Mouse (Mus musculus) limb, embryonic 15.5 days (tissue): ENCODE data around the gene Radil. TPM values are rescaled to one million over a fixed set of nuclear protein-coding genes. Genes with fewer than 3 reads are reported as not detected.
A peak's percentile ranks its signal among the peaks of the same experiment; 100 is the strongest.

Source experiments
- ATAC-seq: fragments of 200-750 bp; cut with Nextera tagmentation; 2 replicates; pipeline ENCODE4 v1.8.0; 2017; ENCODE audit warnings: low read depth, moderate TSS enrichment; ENCODE audit not compliant: insufficient number of reproducible peaks, low FRiP score, low TSS enrichment
- H3K27ac ChIP-seq: fragments of 300-500 bp; sonication (generic); 2 replicates; pipeline ENCODE4 v1.5.1; 2015; ENCODE audit warnings: moderate library complexity, mild to moderate bottlenecking, inconsistent platforms
- H3K27me3 ChIP-seq: fragments of 300-500 bp; sonication (generic); 2 replicates; pipeline ENCODE4 v1.6.1; 2015; ENCODE audit warnings: inconsistent platforms
- H3K36me3 ChIP-seq: fragments of 300-500 bp; sonication (generic); 2 replicates; pipeline ENCODE4 v1.6.1; 2015; ENCODE audit warnings: inconsistent platforms
- H3K4me1 ChIP-seq: fragments of 300-500 bp; sonication (generic); 2 replicates; pipeline ENCODE4 v1.6.1; 2015; ENCODE audit warnings: inconsistent platforms
- H3K4me2 ChIP-seq: fragments of 300-500 bp; sonication (generic); 2 replicates; pipeline ENCODE4 v1.6.1; 2015; ENCODE audit warnings: mild to moderate bottlenecking, inconsistent platforms
- H3K4me3 ChIP-seq: fragments of 300-500 bp; sonication (generic); 2 replicates; pipeline ENCODE4 v1.5.1; 2015; ENCODE audit warnings: mild to moderate bottlenecking, inconsistent platforms
- H3K9ac ChIP-seq: fragments of 300-500 bp; sonication (generic); 2 replicates; pipeline ENCODE4 v1.6.1; 2015; ENCODE audit warnings: inconsistent platforms
- H3K9me3 ChIP-seq: fragments of 300-500 bp; sonication (generic); 2 replicates; pipeline ENCODE4 v1.6.1; 2016; ENCODE audit warnings: inconsistent platforms
- WGBS: fragments of 180-500 bp; shearing (Covaris S2); methylation state at CpG from one replicate; pipeline ENCODE4 v1.1.7; 2015; 5-methylcytosine and 5-hydroxymethylcytosine counted together
- polyA plus RNA-seq: library from polyadenylated mRNA; unstranded; fragments of >200 nt; fragmentation: Nextera tagmentation; extraction: Ambion mirVana; gene quantifications from 2 replicates; pipeline ENCODE4 v1.2.1, GENCODE M21; 2015

Radil gene
- polyA plus RNA-seq, 1 experiment from 2014 or later = 8.3 TPM

DNA sequence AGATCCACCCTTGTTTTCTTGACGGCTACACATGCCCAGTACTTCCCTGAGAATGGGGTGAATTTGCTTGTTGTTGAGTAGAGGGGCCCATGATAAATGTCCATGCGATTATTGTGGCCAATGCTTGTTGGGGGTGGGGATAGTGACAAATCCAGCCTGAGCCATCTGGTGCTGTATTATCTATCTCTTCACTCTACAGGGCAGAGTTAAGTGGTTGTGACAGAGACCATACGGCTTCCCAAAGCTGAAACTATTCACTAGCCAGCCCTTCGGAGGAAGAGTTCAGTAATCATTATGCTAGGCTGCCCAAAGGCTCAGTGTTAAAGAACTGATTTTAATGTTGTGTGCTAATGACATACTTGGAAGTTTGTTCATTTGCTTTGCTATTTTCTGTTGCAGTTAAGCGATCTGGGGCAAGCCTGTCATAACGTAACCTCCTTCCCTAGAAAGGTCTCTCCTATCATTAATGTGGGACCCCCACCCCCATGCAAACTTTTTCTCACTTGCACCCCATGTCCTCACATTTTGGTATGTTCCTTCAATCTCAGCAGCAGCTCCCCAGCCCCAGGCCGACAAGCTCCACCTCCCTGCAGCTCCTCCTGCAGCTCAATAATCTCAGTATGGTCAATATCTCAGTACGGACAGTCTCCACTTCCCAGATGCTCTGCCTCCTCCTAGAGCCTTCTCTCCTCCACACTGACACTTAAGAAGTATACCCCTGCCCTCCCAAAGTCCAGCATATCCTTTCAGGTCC, 26.0 kb downstream of the Radil start:
- ATAC-seq = no peak
- Histone ChIP-seq H3K4me2 (no peak overlapping the region), H3K9me3 (no peaks in the 10 kb centered on the region), H3K36me3 (no peaks in the 10 kb centered on the region), H3K27me3 (peaks cover 13% of the 10 kb centered on the region), H3K4me3 (no peak overlapping the region), H3K9ac (no peak overlapping the region), H3K27ac (no peak overlapping the region), H3K4me1 (no peaks in the 10 kb centered on the region)
- WGBS = 77% methylated on average over 8 of the region's 8 CpGs

DNA sequence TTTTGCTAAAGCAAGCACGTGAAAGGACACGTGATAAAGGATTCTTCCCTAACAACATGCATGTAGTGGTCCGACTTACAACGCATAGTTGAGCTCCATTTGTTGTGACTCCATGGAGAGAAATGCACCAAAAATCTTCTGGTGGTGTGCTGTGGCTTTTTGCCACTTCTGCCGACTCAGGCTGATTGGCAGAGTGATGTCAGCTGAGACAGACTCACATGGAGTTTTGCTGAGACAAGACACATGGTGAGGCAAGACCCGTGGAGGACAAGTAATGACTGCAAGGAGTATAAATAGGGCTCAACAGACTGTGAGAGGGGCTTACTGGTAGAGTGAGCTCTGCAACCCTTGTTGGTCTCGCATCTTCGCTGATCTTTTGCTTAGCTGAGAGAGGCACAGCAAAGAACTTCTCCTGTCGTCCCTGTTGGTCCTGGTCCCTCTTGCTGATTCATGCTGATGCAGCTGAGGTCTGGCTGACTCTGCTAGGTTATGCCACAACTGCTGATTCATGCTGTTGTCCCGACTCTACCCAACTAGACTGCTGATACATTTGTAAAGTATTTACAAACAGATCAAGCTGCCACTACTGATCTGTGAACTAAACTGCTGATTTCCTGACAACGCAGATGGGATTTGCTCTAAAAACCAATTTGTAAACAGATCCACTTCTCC, 29.6 kb downstream of the Radil start:
- no peak for ATAC-seq

DNA sequence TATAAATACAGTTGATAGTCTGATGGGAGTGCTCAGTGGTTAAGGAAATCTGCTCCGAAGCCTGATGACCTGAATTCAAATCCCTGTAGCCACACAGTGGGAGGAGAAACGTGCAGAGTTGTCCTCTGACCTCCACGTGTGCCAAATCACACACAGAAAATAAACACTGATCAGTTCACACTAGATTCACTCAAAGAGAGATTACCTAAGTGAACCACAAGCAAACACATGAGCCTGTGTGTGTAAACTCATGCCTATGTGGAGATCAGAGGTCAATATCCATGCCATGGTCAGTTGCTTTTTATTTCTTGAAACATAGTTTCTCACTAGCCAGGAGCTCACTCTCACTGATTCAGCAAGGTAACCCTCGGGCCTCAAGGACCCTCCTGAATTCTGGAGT, 30.5 kb downstream of the Radil start:
- no peak for ATAC-seq
- H3K36me3 ChIP-seq = no peaks in the 10 kb centered on the region
- no peak overlapping the region for H3K4me2 ChIP-seq
- H3K4me1 ChIP-seq = peaks cover 5% of the 10 kb centered on the region; the same call in 1 of the 2 replicates
- 77% methylated on average over 4 of the region's 4 CpGs for WGBS
- H3K9ac ChIP-seq = no peak overlapping the region
- H3K4me3 ChIP-seq = no peak overlapping the region
- no peak overlapping the region for H3K27ac ChIP-seq
- H3K9me3 ChIP-seq = no peaks in the 10 kb centered on the region
- no peaks in the 10 kb centered on the region for H3K27me3 ChIP-seq

More for the DNA sequence above, 29.6 kb downstream of the Radil start:
- no peaks in the 10 kb centered on the region for H3K27me3 ChIP-seq
- no peak overlapping the region for H3K4me2 ChIP-seq
- no peak overlapping the region for H3K9ac ChIP-seq
- peaks cover 5% of the 10 kb centered on the region; the same call in 1 of the 2 replicates for H3K4me1 ChIP-seq
- H3K9me3 ChIP-seq = no peaks in the 10 kb centered on the region
- H3K27ac ChIP-seq = no peak overlapping the region
- H3K36me3 ChIP-seq = no peaks in the 10 kb centered on the region
- no peak overlapping the region for H3K4me3 ChIP-seq
- 82% methylated on average over 11 of the region's 11 CpGs for whole genome bisulfite sequencing

DNA sequence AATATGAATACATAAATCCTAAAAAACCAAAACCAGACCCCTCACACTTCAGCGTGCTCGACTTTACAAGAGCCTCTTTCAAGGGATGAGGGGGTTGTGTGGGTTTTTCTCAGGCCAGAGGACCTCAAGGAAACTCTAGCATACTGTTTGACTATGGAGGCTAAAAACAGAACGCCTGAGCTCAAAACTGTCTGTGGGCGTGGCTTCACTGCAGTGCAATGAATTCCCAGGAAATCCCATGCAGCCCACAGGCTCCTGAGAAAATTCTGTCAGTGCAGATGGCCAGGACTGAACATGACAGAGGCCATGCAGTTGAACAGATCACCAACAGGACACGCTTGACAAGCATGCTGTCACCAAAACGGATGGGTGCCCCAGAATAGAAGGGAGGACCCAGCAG, 31.9 kb downstream of the Radil start:
- 54% methylated on average over 6 of the region's 6 CpGs for WGBS

DNA sequence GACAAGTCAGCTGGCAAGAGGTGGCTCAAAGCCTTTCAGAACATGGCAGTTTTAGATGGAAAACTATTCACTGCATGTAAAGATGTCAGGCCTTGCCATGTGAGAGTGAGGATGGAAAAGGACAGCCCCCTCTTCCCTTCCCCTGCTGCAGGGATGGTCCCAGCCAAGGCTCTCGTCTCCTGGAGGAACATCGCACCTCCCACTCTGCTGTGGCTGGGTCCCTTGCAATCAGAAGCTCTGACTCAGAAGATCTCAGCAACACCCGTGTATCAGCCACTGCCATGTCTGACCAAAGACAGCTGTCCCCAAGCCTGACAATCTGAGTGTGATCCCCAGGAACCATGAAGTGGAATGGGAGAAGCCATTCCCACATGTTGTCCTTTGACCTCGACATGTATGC, 38.8 kb downstream of the Radil start:
- H3K27ac ChIP-seq = no peak overlapping the region
- no peaks in the 10 kb centered on the region for H3K27me3 ChIP-seq
- no peaks in the 10 kb centered on the region for H3K9me3 ChIP-seq
- no peaks in the 10 kb centered on the region for H3K36me3 ChIP-seq
- H3K9ac ChIP-seq = no peak overlapping the region
- no peak overlapping the region for H3K4me3 ChIP-seq
- 70% methylated on average over 4 of the region's 4 CpGs for WGBS
- peaks cover 7% of the 10 kb centered on the region for H3K4me1 ChIP-seq
- no peak overlapping the region for H3K4me2 ChIP-seq
- no peak for ATAC-seq

More for the DNA sequence above, 31.9 kb downstream of the Radil start:
- H3K4me3 ChIP-seq = no peak overlapping the region
- H3K9me3 ChIP-seq = no peaks in the 10 kb centered on the region
- ATAC-seq = no peak
- no peak overlapping the region for H3K27ac ChIP-seq
- peaks cover 5% of the 10 kb centered on the region; the same call in 1 of the 2 replicates for H3K4me1 ChIP-seq
- H3K9ac ChIP-seq = no peak overlapping the region
- H3K4me2 ChIP-seq = no peak overlapping the region
- H3K36me3 ChIP-seq = no peaks in the 10 kb centered on the region
- no peaks in the 10 kb centered on the region for H3K27me3 ChIP-seq

DNA sequence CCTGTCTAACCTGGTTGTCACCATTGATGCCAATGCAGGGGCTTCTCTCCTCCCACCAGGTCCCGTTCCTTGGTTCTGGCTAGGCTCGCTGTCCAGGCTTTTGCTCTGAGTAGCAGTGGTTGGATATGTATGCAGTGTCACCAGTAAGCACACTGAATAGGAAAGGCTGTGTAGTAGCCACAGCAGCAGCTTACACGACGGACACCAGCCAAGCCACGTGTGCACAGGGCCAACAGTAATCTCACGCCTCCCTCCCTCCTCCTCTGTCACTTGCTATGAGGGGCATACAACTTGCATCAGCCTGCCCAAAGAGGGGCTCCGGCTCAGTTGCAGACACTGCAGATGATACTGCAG, 40.9 kb downstream of the Radil start:
- no peak for ATAC-seq
- Histone ChIP-seq H3K4me3 (no peak overlapping the region), H3K4me2 (no peak overlapping the region), H3K27me3 (no peaks in the 10 kb centered on the region), H3K9me3 (no peaks in the 10 kb centered on the region), H3K36me3 (no peaks in the 10 kb centered on the region), H3K9ac (no peak overlapping the region), H3K27ac (no peak overlapping the region), H3K4me1 (peaks cover 7% of the 10 kb centered on the region)
- 69% methylated on average over 7 of the region's 7 CpGs for WGBS

DNA sequence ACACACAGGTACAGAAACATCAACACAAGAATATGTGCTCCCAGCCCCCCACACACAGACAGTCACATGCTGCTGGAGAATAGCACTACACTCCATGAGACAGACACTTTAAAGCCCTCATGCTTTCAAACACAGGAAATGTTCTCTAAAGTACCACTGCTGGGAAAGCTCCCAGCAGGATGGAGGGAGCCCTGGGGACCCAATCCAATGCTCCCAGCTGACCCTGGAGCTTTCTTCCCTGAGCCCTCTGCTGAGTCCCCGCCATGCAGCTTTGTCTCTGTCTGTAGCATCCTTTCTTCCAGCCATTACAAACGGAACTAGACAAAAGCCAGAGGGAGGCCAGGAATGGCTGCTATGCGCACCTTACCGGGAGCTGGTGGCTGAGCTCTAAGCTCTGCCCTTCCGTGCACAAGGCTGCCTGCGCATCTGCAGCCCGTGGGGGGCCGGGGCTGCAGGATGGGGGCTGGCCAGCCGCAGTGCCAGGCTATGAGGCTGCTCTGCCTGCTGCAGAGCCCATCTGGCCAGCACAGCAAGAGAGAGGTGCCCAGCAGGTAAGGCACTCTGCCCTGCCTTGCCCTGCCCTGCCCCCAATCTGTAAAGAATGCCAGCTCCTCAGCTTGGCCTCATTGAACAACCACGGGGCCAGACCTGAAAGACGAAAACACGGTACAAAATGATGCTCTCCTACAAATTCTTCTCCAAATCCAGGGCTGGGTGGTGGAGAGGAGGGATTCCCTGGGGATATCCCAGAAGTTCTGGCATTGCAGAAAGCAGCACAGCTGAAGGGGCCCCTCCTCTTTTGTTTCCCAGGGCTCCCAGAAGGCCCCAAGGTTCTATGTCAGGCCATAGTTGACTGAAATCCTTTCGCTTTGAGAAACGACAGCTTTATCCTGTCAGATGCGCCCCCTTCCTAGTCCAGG, 41.5 kb downstream of the Radil start:
- Histone ChIP-seq H3K36me3 (no peaks in the 10 kb centered on the region), H3K4me3 (no peak overlapping the region), H3K9me3 (no peaks in the 10 kb centered on the region), H3K27me3 (no peaks in the 10 kb centered on the region), H3K4me2 (0 out of 2 replicates have a peak overlapping the region, but pooled peaks have one; percentile 10), H3K9ac (no peak overlapping the region), H3K27ac (no peak overlapping the region), H3K4me1 (peaks cover 7% of the 10 kb centered on the region)
- 24% methylated on average over 15 of the region's 15 CpGs for WGBS
- no peak for ATAC-seq

DNA sequence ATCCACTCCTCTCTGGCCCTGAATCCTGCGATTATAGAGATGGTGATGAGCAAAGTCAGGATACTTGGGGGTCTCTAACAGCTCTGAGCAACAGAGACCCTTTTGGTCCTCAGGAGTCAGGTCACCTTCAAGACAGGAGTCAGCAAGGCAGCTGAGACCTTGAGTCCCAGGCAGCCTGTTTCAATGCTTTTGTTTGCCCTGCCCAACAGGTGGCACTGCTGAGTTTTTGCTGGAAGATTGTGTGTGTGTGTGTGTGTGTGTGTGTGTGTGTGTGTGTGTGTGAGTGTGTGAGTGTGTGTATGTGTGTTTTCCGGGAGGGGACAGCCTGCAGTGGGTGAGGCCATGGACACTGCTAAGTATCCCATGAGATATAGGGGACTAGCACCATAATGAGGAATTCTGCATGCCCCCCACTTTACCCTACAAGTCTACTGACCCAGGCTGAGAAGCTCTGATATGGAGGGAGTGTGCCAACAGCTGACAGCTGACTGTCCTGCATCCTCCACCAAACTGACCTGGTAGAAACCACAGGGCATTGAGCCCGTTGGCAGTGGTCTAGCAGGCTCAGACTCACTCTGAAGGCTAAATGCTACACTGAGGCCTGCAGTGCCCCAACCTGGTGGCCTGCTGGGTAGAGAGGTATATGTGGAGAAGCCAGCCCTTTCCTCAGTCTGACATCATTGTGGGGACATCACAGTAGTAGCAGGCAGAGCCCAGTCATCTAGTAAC, 45.0 kb downstream of the Radil start:
- WGBS = 72% methylated on average over 3 of the region's 3 CpGs
- H3K4me1 ChIP-seq = peaks cover 7% of the 10 kb centered on the region
- no peaks in the 10 kb centered on the region for H3K9me3 ChIP-seq
- H3K27ac ChIP-seq = no peak overlapping the region
- no peaks in the 10 kb centered on the region for H3K36me3 ChIP-seq
- no peak overlapping the region for H3K9ac ChIP-seq
- H3K27me3 ChIP-seq = no peaks in the 10 kb centered on the region
- no peak overlapping the region for H3K4me2 ChIP-seq
- no peak overlapping the region for H3K4me3 ChIP-seq
- no peak for ATAC-seq

DNA sequence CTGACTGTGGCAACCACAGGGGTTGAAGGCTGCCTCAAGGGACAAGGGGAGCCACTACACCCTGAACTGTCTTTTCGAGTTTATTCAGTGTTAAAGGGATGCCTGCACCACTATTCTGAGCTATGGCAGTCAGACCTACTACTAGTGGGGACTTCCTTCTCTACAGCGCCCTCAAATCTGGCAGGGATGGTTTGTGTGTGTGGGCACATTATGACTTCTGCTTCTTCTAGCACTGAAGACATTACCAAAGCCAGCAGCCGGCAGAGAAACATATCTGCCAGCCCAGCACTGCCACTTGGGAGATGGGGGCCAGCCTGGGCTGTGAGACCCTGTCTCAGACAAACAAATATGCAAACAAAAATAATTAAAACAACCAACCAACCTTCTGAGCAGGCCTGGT, 46.7 kb downstream of the Radil start:
- no peaks in the 10 kb centered on the region for H3K27me3 ChIP-seq
- H3K4me1 ChIP-seq = peaks cover 11% of the 10 kb centered on the region
- 77% methylated on average over 3 of the region's 3 CpGs for WGBS
- H3K9me3 ChIP-seq = no peaks in the 10 kb centered on the region
- H3K36me3 ChIP-seq = no peaks in the 10 kb centered on the region
- no peak overlapping the region for H3K27ac ChIP-seq
- H3K4me3 ChIP-seq = no peak overlapping the region
- no peak for ATAC-seq
- H3K9ac ChIP-seq = no peak overlapping the region
- no peak overlapping the region for H3K4me2 ChIP-seq

DNA sequence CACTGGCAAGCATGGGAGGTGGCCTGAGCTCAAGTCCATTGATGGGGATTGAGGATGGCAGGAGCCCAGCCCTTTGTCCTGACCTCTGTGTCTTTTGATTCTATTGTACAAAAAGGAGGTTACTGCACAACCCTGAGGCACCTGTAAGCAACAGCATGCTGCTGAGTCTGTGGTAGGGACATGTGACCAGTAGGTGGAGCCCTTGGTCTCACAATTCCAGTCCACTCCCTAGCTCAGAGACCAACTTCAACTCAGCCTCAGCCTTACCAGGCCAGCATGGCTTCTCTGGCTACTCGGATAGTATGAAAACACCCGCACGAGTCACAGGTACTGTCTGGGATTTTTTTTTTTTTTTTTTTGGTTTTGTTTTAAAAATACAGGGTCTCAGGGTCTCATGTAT, 48.5 kb downstream of the Radil start:
- H3K4me1 ChIP-seq = 0 out of 2 replicates have a peak, but pooled peaks cover 10% of the 10 kb centered on the region
- H3K9ac ChIP-seq = no peak overlapping the region
- ATAC-seq = peak; percentile 57; the same call in 1 of the 2 replicates
- no peaks in the 10 kb centered on the region for H3K9me3 ChIP-seq
- no peak overlapping the region for H3K4me2 ChIP-seq
- H3K27me3 ChIP-seq = no peaks in the 10 kb centered on the region
- no peaks in the 10 kb centered on the region for H3K36me3 ChIP-seq
- WGBS = 2% methylated on average over 3 of the region's 3 CpGs
- H3K27ac ChIP-seq = no peak overlapping the region
- no peak overlapping the region for H3K4me3 ChIP-seq

DNA sequence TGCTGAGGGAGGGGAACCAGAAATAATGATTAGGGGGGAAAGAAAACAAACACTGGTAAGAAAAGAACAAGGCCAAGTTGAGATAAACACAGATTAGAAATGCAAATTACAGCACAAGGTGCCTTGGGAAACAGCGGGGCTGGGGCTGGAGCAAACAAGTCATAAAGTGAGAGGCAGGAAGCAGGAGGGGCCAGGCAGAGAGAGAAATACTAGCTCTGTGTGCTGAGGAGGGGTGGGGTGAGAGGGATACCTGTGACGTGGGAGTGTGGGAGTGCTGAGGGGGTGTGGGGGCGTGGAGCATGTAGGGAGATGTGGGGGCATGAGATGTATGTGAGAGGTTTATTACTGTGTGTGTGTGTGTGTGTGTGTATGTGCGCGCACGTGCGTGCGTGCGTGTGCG, 50.0 kb downstream of the Radil start:
- Histone ChIP-seq H3K4me1 (0 out of 2 replicates have a peak, but pooled peaks cover 10% of the 10 kb centered on the region), H3K4me2 (no peak overlapping the region), H3K4me3 (no peak overlapping the region), H3K36me3 (no peaks in the 10 kb centered on the region), H3K9me3 (no peaks in the 10 kb centered on the region), H3K9ac (no peak overlapping the region), H3K27ac (no peak overlapping the region), H3K27me3 (no peaks in the 10 kb centered on the region)
- 66% methylated on average over 10 of the region's 10 CpGs for WGBS
- ATAC-seq = no peak
